Mouse (Mus musculus): ENCODE measurements around the gene Tgds. TPM values are rescaled to one million over a fixed set of nuclear protein-coding genes. Genes with fewer than 3 reads are reported as not detected.

Gene Tgds
- total RNA-seq, 2 experiments from 2014 or later: 14.1 to 15.6 TPM

Other genes starting within 250 kb of the Tgds start
- 1 to 10 TPM; 2.6 to 3.5 TPM for gene Dct, start 80.5 kb downstream of the Tgds start, total RNA-seq (2021)
- gene Gpr180, start 4.4 kb upstream of the Tgds start, total RNA-seq (2021): 10 to 100 TPM; 38.9 to 41.0 TPM
- gene Sox21, start 104.3 kb upstream of the Tgds start, total RNA-seq (2021): under 1 TPM in 1 of 2 experiments, not detected in 1; 0.08 TPM
- not detected for gene Gm9376, start 134.2 kb upstream of the Tgds start, total RNA-seq (2021)

All from gastrocnemius, postnatal 4 days (tissue).